In the genomic region with DNA sequence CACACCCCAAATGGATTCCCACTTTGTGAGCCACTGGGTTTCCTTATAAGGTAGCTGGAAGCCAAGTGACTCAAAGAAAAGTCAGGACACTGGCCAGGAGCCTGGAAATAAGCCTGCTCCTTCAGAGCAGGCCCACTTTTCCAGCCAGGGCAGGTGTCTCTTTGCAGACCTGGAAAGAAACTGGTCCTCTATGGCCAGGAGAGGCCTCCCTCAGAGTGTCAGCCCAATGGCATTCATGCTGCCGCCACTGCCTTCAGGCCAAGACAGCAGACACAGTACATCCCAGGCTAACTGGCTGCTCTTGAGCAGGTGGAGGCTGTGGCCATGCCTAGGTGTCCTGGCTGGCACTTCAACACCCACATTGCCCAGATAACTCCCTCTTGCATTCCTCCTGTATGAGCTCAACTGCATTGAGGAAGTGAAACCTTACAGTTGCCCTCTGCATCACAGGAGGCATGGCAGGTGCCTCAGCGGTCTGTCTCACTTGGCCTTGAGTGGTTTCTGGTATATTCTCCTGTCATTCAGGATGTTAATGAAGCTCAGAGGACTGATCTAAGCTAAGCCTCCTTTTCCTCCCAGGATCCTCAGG, we compare ENCODE assay signal across 9 mouse cellular contexts. TPM values are rescaled to one million over a fixed set of nuclear protein-coding genes. Genes with fewer than 3 reads are reported as not detected.
DNase-seq lines count a peak whose midpoint lies in the region; ATAC-seq and TF ChIP-seq lines count a peak whose summit lies in the region.
"Had no signal": no experiment of that assay in that cellular context is flagged by ENCODE, and none has a peak within 500 bp of the region (broad histone marks: within the 10 kb centered on the region; RNA-seq: fewer than 3 reads in every experiment).

No protein-coding gene starts in this region.

- 80% methylated on average over 2 of the region's 2 CpGs for WGBS in hindbrain, embryonic 10.5 days
- WGBS in hindbrain, postnatal 0 days = 87% methylated on average over 2 of the region's 2 CpGs
- 62% methylated on average over 2 of the region's 2 CpGs for WGBS in intestine, embryonic 15.5 days
- WGBS in macrophage (ENCODE audit: missing documents) = 48% methylated on average over 2 of the region's 2 CpGs
- 93% methylated on average over 2 of the region's 2 CpGs for WGBS in hindbrain, embryonic 13.5 days

- H3K9ac ChIP-seq in hindbrain, postnatal 0 days (replicated peaks; ENCODE audit: low read length) = no peak overlapping the region
- H3K9ac ChIP-seq in intestine, embryonic 15.5 days = no peak overlapping the region
- H3K9ac ChIP-seq in hindbrain, embryonic 13.5 days = no peak overlapping the region
- H3K9ac ChIP-seq: liver, embryonic 13.5 days had no signal

- intact Hi-C loops in left cerebral cortex, postnatal 10 days (cut with DNase I) = no loop called here

- ATAC-seq in hindbrain, postnatal 0 days = no peak
- ATAC-seq in intestine, embryonic 15.5 days = peak; percentile 44; the same call in 1 of the 2 replicates
- ATAC-seq in hindbrain, embryonic 13.5 days (ENCODE audit: low FRiP score) = no peak

- TF ChIP-seq CTCF in hindbrain, postnatal 0 days (IDR thresholded peaks at IDR 0.05; ENCODE audit: low read depth) = no peak

- no peak overlapping the region for H3K4me2 ChIP-seq in hindbrain, postnatal 0 days (ENCODE audit: low read depth, low read length)
- H3K4me2 ChIP-seq in intestine, embryonic 15.5 days (replicated peaks) = no peak overlapping the region
- H3K4me2 ChIP-seq in hindbrain, embryonic 13.5 days = no peak overlapping the region
- H3K4me2 ChIP-seq: liver, embryonic 13.5 days had no signal

- no peak for DNase-seq in hindbrain, embryonic 10.5 days (ENCODE audit: low spot score)
- no peak for DNase-seq in hindbrain, postnatal 0 days (ENCODE audit: low spot score)
- DNase-seq in ZHBTc4 (ENCODE audit: low read depth, low spot score) = peak; percentile 49
- no peak for DNase-seq in adrenal gland, adult 18-20 months (ENCODE audit: low spot score in 2 of 2)
- DNase-seq in left cerebral cortex, postnatal 10 days (ENCODE audit: extremely low spot score in 1 of 2, low spot score in 2 of 2) = no peak
- DNase-seq: liver, embryonic 13.5 days had no signal

- 0 out of 2 replicates have a peak overlapping the region, but pooled peaks have one; percentile 25 for H3K27ac ChIP-seq in hindbrain, embryonic 10.5 days
- no peak overlapping the region for H3K27ac ChIP-seq in hindbrain, postnatal 0 days
- H3K27ac ChIP-seq in intestine, embryonic 15.5 days = peak overlapping the region; percentile 13; the same call in 1 of the 2 replicates
- peak overlapping the region; percentile 31 for H3K27ac ChIP-seq in macrophage
- no peak overlapping the region for H3K27ac ChIP-seq in hindbrain, embryonic 13.5 days

- H3K4me1 ChIP-seq in hindbrain, embryonic 10.5 days (replicated peaks) = peaks cover 28% of the 10 kb centered on the region
- H3K4me1 ChIP-seq in hindbrain, postnatal 0 days (ENCODE audit: insufficient read depth, low read length) = peaks cover 13% of the 10 kb centered on the region
- peaks cover 30% of the 10 kb centered on the region for H3K4me1 ChIP-seq in intestine, embryonic 15.5 days (replicated peaks)
- peaks cover 10% of the 10 kb centered on the region for H3K4me1 ChIP-seq in hindbrain, embryonic 13.5 days (replicated peaks)

- H3K79me2 ChIP-seq in macrophage (ENCODE audit: inconsistent target) = peaks cover 71% of the 10 kb centered on the region

- H3K4me3 ChIP-seq in hindbrain, embryonic 10.5 days = no peak overlapping the region
- H3K4me3 ChIP-seq in hindbrain, postnatal 0 days (ENCODE audit: low read length) = no peak overlapping the region
- H3K4me3 ChIP-seq in intestine, embryonic 15.5 days (replicated peaks) = no peak overlapping the region
- H3K4me3 ChIP-seq in macrophage (ENCODE audit: inconsistent target) = no peak overlapping the region
- no peak overlapping the region for H3K4me3 ChIP-seq in hindbrain, embryonic 13.5 days
- H3K4me3 ChIP-seq: liver, embryonic 13.5 days had no signal

- no peaks in the 10 kb centered on the region for H3K27me3 ChIP-seq in hindbrain, embryonic 10.5 days (ENCODE audit: insufficient read depth, poor library complexity, severe bottlenecking)
- H3K27me3 ChIP-seq in hindbrain, postnatal 0 days (ENCODE audit: insufficient read depth, low read length) = no peaks in the 10 kb centered on the region
- H3K27me3 ChIP-seq in intestine, embryonic 15.5 days (replicated peaks) = no peaks in the 10 kb centered on the region
- no peaks in the 10 kb centered on the region for H3K27me3 ChIP-seq in hindbrain, embryonic 13.5 days
- H3K27me3 ChIP-seq: liver, embryonic 13.5 days had no signal

- no peaks in the 10 kb centered on the region for H3K36me3 ChIP-seq in hindbrain, embryonic 10.5 days
- no peaks in the 10 kb centered on the region for H3K36me3 ChIP-seq in hindbrain, postnatal 0 days (ENCODE audit: insufficient read depth, low read length)
- no peaks in the 10 kb centered on the region for H3K36me3 ChIP-seq in intestine, embryonic 15.5 days
- peaks cover 12% of the 10 kb centered on the region; the same call in 1 of the 2 replicates for H3K36me3 ChIP-seq in macrophage (ENCODE audit: inconsistent target)
- no peaks in the 10 kb centered on the region for H3K36me3 ChIP-seq in hindbrain, embryonic 13.5 days
- H3K36me3 ChIP-seq: liver, embryonic 13.5 days had no signal

- H3K9me3 ChIP-seq in hindbrain, embryonic 10.5 days = no peaks in the 10 kb centered on the region
- H3K9me3 ChIP-seq in hindbrain, postnatal 0 days (ENCODE audit: low read length) = no peaks in the 10 kb centered on the region
- H3K9me3 ChIP-seq in intestine, embryonic 15.5 days = no peaks in the 10 kb centered on the region
- H3K9me3 ChIP-seq in hindbrain, embryonic 13.5 days = no peaks in the 10 kb centered on the region
- H3K9me3 ChIP-seq: liver, embryonic 13.5 days had no signal

RNA-seq across cellular contexts. Expression of a gene that starts 12.3 kb away (rescaled TPM):
- 9.8 and 11.0 TPM in 2 replicates for polyA plus RNA-seq in hindbrain, embryonic 10.5 days (2016; fragmentation: Nextera tagmentation; extraction: Ambion mirVana)
- 45.9 and 62.4 TPM in 2 replicates for total RNA-seq in hindbrain, postnatal 0 days (2014; rRNA removed)
- 30.8 and 31.5 TPM in 2 replicates for polyA plus RNA-seq in hindbrain, postnatal 0 days (2015; fragmentation: Nextera tagmentation; extraction: Ambion mirVana)
- polyA plus RNA-seq in intestine, embryonic 15.5 days (2015; fragmentation: Nextera tagmentation; extraction: Ambion mirVana) = 12.0 and 13.1 TPM in 2 replicates
- total RNA-seq in macrophage (2018; cell fraction: chromatin; rRNA removed) = 100 to 1,000 TPM in 11 of 26 experiments, 10 to 100 TPM in 15; 20.7 to 218 (median 76.3) TPM
- total RNA-seq in macrophage (2018; cell fraction: cytosol; rRNA removed) = 10 to 100 TPM in 25 of 26 experiments, 1 to 10 TPM in 1; 9.0 to 31.7 (median 19.1) TPM
- 10 to 100 TPM in 25 of 26 experiments, 1 to 10 TPM in 1; 9.3 to 73.5 (median 28.3) TPM for total RNA-seq in macrophage (2018; cell fraction: nucleus; rRNA removed)
- polyA plus RNA-seq in macrophage (2018) = 19.9 to 24.7 TPM (median 20.6 TPM) in 3 replicates
- 10 to 100 TPM; 16.5 to 31.7 TPM for total RNA-seq in adrenal gland, adult 18-20 months (2021)
- 100 to 1,000 TPM; 116 to 122 TPM for total RNA-seq in left cerebral cortex, postnatal 10 days (2021)
- polyA plus RNA-seq in hindbrain, embryonic 13.5 days (2015; fragmentation: Nextera tagmentation; extraction: Ambion mirVana) = 10.0 and 12.3 TPM in 2 replicates

RNA-seq across cellular contexts. Expression of a gene that starts 41.6 kb away (rescaled TPM):
- polyA plus RNA-seq in hindbrain, embryonic 10.5 days (2016; fragmentation: Nextera tagmentation; extraction: Ambion mirVana) = 112 and 114 TPM in 2 replicates
- 102 and 117 TPM in 2 replicates for total RNA-seq in hindbrain, postnatal 0 days (2014; rRNA removed)
- polyA plus RNA-seq in hindbrain, postnatal 0 days (2015; fragmentation: Nextera tagmentation; extraction: Ambion mirVana) = 115 and 118 TPM in 2 replicates
- 88.0 and 91.1 TPM in 2 replicates for polyA plus RNA-seq in intestine, embryonic 15.5 days (2015; fragmentation: Nextera tagmentation; extraction: Ambion mirVana)
- total RNA-seq in macrophage (2018; cell fraction: chromatin; rRNA removed) = 10 to 100 TPM in 23 of 26 experiments, 1 to 10 TPM in 3; 8.6 to 56.3 (median 27.9) TPM
- total RNA-seq in macrophage (2018; cell fraction: cytosol; rRNA removed) = 10 to 100 TPM; 21.2 to 43.4 (median 35.7) TPM
- 10 to 100 TPM in 25 of 26 experiments, 1 to 10 TPM in 1; 9.8 to 37.0 (median 20.1) TPM for total RNA-seq in macrophage (2018; cell fraction: nucleus; rRNA removed)
- polyA plus RNA-seq in macrophage (2018) = 37.7 to 52.9 TPM (median 41.3 TPM) in 3 replicates
- 10 to 100 TPM; 32.3 to 33.3 TPM for total RNA-seq in adrenal gland, adult 18-20 months (2021)
- total RNA-seq in left cerebral cortex, postnatal 10 days (2021) = 10 to 100 TPM; 43.0 to 46.9 TPM
- 100 and 103 TPM in 2 replicates for polyA plus RNA-seq in hindbrain, embryonic 13.5 days (2015; fragmentation: Nextera tagmentation; extraction: Ambion mirVana)

Comparison
In these comparisons a context has a peak if more than half of its experiments do, and no peak if none do; other contexts are left out.
1. H3K27ac ChIP-seq: peak in hindbrain, embryonic 10.5 days (single experiment), intestine, embryonic 15.5 days (single experiment) and macrophage (single experiment); none in hindbrain, postnatal 0 days (single experiment) and hindbrain, embryonic 13.5 days (single experiment).